ENCODE assay signal across 9 mouse cellular contexts in the genomic region with DNA sequence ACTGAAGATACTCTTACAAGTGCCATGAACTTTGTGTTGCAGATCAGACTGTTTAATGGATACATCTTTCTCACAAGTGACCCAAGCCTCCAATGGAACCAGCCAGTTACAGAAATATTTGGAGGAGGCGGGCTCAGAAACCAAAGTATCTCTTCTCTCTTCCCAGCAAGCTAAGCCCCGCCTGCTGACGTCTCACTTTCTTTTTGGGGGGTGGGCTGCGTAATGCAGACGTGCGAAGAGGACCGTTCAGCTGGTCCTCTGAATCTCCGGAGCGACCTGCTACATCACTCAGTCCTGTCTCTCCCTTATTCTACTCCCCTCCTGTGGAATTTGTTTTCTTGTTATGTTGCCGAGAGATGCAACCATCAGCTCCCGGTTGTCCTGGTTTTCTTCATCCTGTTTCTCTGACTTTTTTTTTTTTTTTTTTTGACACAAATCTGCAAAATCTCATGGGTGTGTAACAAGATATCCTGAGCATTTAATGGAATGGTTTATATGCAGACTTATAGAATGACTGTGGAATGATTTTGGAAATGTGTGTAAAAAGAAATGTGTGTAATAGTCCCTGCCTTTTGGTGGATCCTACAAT. TPM values are rescaled to one million over a fixed set of nuclear protein-coding genes. Genes with fewer than 3 reads are reported as not detected.
DNase-seq lines count a peak whose midpoint lies in the region; ATAC-seq lines count a peak whose summit lies in the region.
"Had no signal": no experiment of that assay in that cellular context is flagged by ENCODE, and none has a peak within 500 bp of the region (broad histone marks: within the 10 kb centered on the region; RNA-seq: fewer than 3 reads in every experiment).

No protein-coding gene starts in this region.

- WGBS in forebrain, embryonic 14.5 days = 0% methylated on average over 11 of the region's 11 CpGs
- WGBS in hindbrain, embryonic 11.5 days = under 1% methylated on average over 11 of the region's 11 CpGs
- WGBS in lung, embryonic 16.5 days = 3% methylated on average over 11 of the region's 11 CpGs

- no peaks in the 10 kb centered on the region for H3K9me3 ChIP-seq in forebrain, embryonic 14.5 days (replicated peaks; ENCODE audit: control insufficient read depth, low read length)
- H3K9me3 ChIP-seq in hindbrain, embryonic 11.5 days (ENCODE audit: control insufficient read depth, low read length) = no peaks in the 10 kb centered on the region
- no peaks in the 10 kb centered on the region for H3K9me3 ChIP-seq in lung, embryonic 16.5 days (ENCODE audit: control insufficient read depth, low read length)

- H3K4me2 ChIP-seq in forebrain, embryonic 14.5 days (ENCODE audit: low read length) = peak overlapping the region; percentile 51
- peak overlapping the region; percentile 36 for H3K4me2 ChIP-seq in hindbrain, embryonic 11.5 days (replicated peaks; ENCODE audit: low read depth, low read length)
- H3K4me2 ChIP-seq in lung, embryonic 16.5 days (ENCODE audit: low read depth, low read length) = peak overlapping the region; percentile 38

- peak overlapping the region; percentile 32 for H3K4me3 ChIP-seq in forebrain, embryonic 14.5 days (ENCODE audit: low read depth, low read length)
- H3K4me3 ChIP-seq in hindbrain, embryonic 11.5 days (ENCODE audit: low read depth, low read length) = peak overlapping the region; percentile 24; the same call in 1 of the 2 replicates
- peak overlapping the region; percentile 44 for H3K4me3 ChIP-seq in lung, embryonic 16.5 days (ENCODE audit: low read length)

- peak; percentile 76 for DNase-seq in Muller cell, postnatal 12 days (ENCODE audit: inconsistent ontology term)
- DNase-seq in forebrain, embryonic 14.5 days (ENCODE audit: low spot score) = peak; percentile 95
- peak; percentile 86 for DNase-seq in hindbrain, embryonic 11.5 days (ENCODE audit: low spot score)
- peak; percentile 78 to 91 for DNase-seq in layer of hippocampus, postnatal 14 days (ENCODE audit: low spot score in 2 of 2)
- DNase-seq in retina, postnatal 7 days (ENCODE audit: low read depth, low spot score) = peak; percentile 46

- ATAC-seq in cerebellum, adult (ENCODE audit: insufficient number of reproducible peaks, low FRiP score, low TSS enrichment) = peak; percentile 79
- peak; percentile 73 for ATAC-seq in forebrain, embryonic 14.5 days
- ATAC-seq in hindbrain, embryonic 11.5 days (ENCODE audit: low FRiP score) = peak; percentile 61
- peak; percentile 74 for ATAC-seq in lung, embryonic 16.5 days (ENCODE audit: low read depth)
- no peak for ATAC-seq in megakaryocyte-erythroid progenitor cell, adult 5-6 weeks (replicated peaks; ENCODE audit: low FRiP score, low TSS enrichment, poor library complexity, severe bottlenecking)

- no peaks in the 10 kb centered on the region for H3K36me3 ChIP-seq in forebrain, embryonic 14.5 days (ENCODE audit: control insufficient read depth, insufficient read depth, low read length)
- no peaks in the 10 kb centered on the region for H3K36me3 ChIP-seq in hindbrain, embryonic 11.5 days (ENCODE audit: control insufficient read depth, insufficient read depth, low read length)
- no peaks in the 10 kb centered on the region for H3K36me3 ChIP-seq in lung, embryonic 16.5 days (ENCODE audit: control insufficient read depth, insufficient read depth, low read length)

- H3K4me1 ChIP-seq in forebrain, embryonic 14.5 days (ENCODE audit: control insufficient read depth, insufficient read depth, low read length) = 0 out of 2 replicates have a peak, but pooled peaks cover 2% of the 10 kb centered on the region
- no peaks in the 10 kb centered on the region for H3K4me1 ChIP-seq in hindbrain, embryonic 11.5 days (replicated peaks; ENCODE audit: control insufficient read depth, insufficient read depth, low read length)
- H3K4me1 ChIP-seq in lung, embryonic 16.5 days (replicated peaks; ENCODE audit: control insufficient read depth, insufficient read depth, low read length) = peaks cover 10% of the 10 kb centered on the region; the same call in 1 of the 2 replicates

- peak overlapping the region; percentile 50; the same call in 1 of the 2 replicates for H3K27ac ChIP-seq in forebrain, embryonic 14.5 days (ENCODE audit: low read depth, low read length)
- H3K27ac ChIP-seq in hindbrain, embryonic 11.5 days (ENCODE audit: low read depth, low read length) = no peak overlapping the region
- no peak overlapping the region for H3K27ac ChIP-seq in lung, embryonic 16.5 days (ENCODE audit: low read length)

- peak overlapping the region; percentile 58 for H3K9ac ChIP-seq in forebrain, embryonic 14.5 days (ENCODE audit: low read length)
- H3K9ac ChIP-seq in hindbrain, embryonic 11.5 days (ENCODE audit: low read depth, low read length) = no peak overlapping the region
- 0 out of 2 replicates have a peak overlapping the region, but pooled peaks have one; percentile 4 for H3K9ac ChIP-seq in lung, embryonic 16.5 days (ENCODE audit: low read length)

- H3K27me3 ChIP-seq in forebrain, embryonic 14.5 days (replicated peaks; ENCODE audit: control insufficient read depth, insufficient read depth, low read length) = no peaks in the 10 kb centered on the region
- H3K27me3 ChIP-seq in hindbrain, embryonic 11.5 days (ENCODE audit: control insufficient read depth, insufficient read depth, low read length) = peaks cover 2% of the 10 kb centered on the region; the same call in 1 of the 2 replicates
- H3K27me3 ChIP-seq in lung, embryonic 16.5 days (ENCODE audit: control insufficient read depth, insufficient read depth, low read depth, low read length) = no peaks in the 10 kb centered on the region

RNA-seq across cellular contexts. Expression of a gene that starts 40.3 kb away (rescaled TPM):
- polyA plus RNA-seq in forebrain, embryonic 14.5 days (2014; fragmentation: Nextera tagmentation; extraction: Ambion mirVana) = 15.6 and 18.1 TPM in 2 replicates
- 23.5 and 29.2 TPM in 2 replicates for polyA plus RNA-seq in hindbrain, embryonic 11.5 days (2014; fragmentation: Nextera tagmentation; extraction: Ambion mirVana)
- 100 to 1,000 TPM; 124 to 130 TPM for total RNA-seq in layer of hippocampus, postnatal 14 days (2021)
- polyA plus RNA-seq in lung, embryonic 16.5 days (2015; fragmentation: Nextera tagmentation; extraction: Ambion mirVana) = 6.9 and 7.5 TPM in 2 replicates
- total RNA-seq in megakaryocyte-erythroid progenitor cell, adult 5-6 weeks (2014; fragmentation: Nextera tagmentation) = 13.3 and 18.9 TPM in 2 replicates
- 21.5 and 26.2 TPM in 2 replicates for total RNA-seq in megakaryocyte-erythroid progenitor cell, adult 5-6 weeks (2017)

RNA-seq across cellular contexts. Expression of a gene that starts 53.8 kb away (rescaled TPM):
- 0.12 and 0.30 TPM in 2 replicates for polyA plus RNA-seq in forebrain, embryonic 14.5 days (2014; fragmentation: Nextera tagmentation; extraction: Ambion mirVana)
- 0.07 and 0.32 TPM in 2 replicates for polyA plus RNA-seq in hindbrain, embryonic 11.5 days (2014; fragmentation: Nextera tagmentation; extraction: Ambion mirVana)
- total RNA-seq in layer of hippocampus, postnatal 14 days (2021) = not detected
- 0.28 and 0.54 TPM in 2 replicates for polyA plus RNA-seq in lung, embryonic 16.5 days (2015; fragmentation: Nextera tagmentation; extraction: Ambion mirVana)
- not detected in 2 replicates for total RNA-seq in megakaryocyte-erythroid progenitor cell, adult 5-6 weeks (2014; fragmentation: Nextera tagmentation)
- not detected in 2 replicates for total RNA-seq in megakaryocyte-erythroid progenitor cell, adult 5-6 weeks (2017)
- total RNA-seq: liver, adult 2 months had no signal
- polyA plus RNA-seq: liver, adult 2 months had no signal

RNA-seq across cellular contexts. Expression of a gene that starts 58.6 kb away (rescaled TPM):
- polyA plus RNA-seq in forebrain, embryonic 14.5 days (2014; fragmentation: Nextera tagmentation; extraction: Ambion mirVana) = 4.9 and 6.4 TPM in 2 replicates
- 3.0 and 4.0 TPM in 2 replicates for polyA plus RNA-seq in hindbrain, embryonic 11.5 days (2014; fragmentation: Nextera tagmentation; extraction: Ambion mirVana)
- 10 to 100 TPM; 26.1 to 26.3 TPM for total RNA-seq in layer of hippocampus, postnatal 14 days (2021)
- polyA plus RNA-seq in lung, embryonic 16.5 days (2015; fragmentation: Nextera tagmentation; extraction: Ambion mirVana) = 5.5 and 6.2 TPM in 2 replicates
- 10.4 and 18.1 TPM in 2 replicates for total RNA-seq in megakaryocyte-erythroid progenitor cell, adult 5-6 weeks (2014; fragmentation: Nextera tagmentation)
- total RNA-seq in megakaryocyte-erythroid progenitor cell, adult 5-6 weeks (2017) = 4.3 and 11.3 TPM in 2 replicates
